Mouse (Mus musculus): ENCODE data around the gene Plac1.

GRCm38 (mm10) chrX:53039651-53040050, 200.3 kb downstream of the Plac1 start:
- TF ChIP-seq POLR2A (IDR thresholded peaks at IDR 0.05; ENCODE audit: borderline replicate concordance, insufficient read depth, low read length), result no peak
- no peak for TF ChIP-seq CTCF (IDR thresholded peaks at IDR 0.05; ENCODE audit: borderline replicate concordance, insufficient read depth, low read depth, low read length)
